Mouse (Mus musculus) cerebellum, adult 9-10 months (tissue): Measurements from ENCODE around the gene Gm5941.
"Not testable (repeated sequence)": the region's sequence is repeated elsewhere in the genome, so short reads cannot be mapped to it uniquely, and the experiment has no call there.

Source experiments
- DNase-seq: peaks from one replicate; pipeline ENCODE4 v3.0.0; 2022

Gm5941 gene

GRCm38 (mm10) chrX:92489649-92490048, at the start of gene Gm5941:
Gene Gm5941 (plus strand): TSS chrX:92489949.
- not testable (repeated sequence) for DNase-seq

GRCm38 (mm10) chrX:92460496-92460895, 29.3 kb upstream of the Gm5941 start:
- DNase-seq, result peak; percentile 3

DNA sequence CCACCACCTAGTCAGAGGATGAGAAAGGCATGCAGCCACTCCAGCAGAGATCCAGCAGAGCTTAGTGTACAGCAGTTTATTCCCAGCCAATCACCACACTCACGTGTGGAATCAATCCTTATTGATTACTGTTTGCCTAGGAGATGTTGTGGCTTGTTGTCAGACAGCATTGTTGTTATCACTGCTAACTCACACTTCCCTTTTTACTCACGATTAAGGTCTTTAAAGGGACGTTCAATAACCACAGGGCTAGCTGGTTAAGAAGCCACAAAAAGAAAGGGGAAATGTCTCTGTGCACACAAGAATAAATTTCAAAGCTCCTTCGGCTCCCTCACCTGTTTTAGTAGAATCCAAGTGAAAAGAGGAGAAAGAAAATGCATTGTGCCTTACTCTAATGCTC, 25.0 kb upstream of the Gm5941 start:
- DNase-seq, result no peak

GRCm38 (mm10) chrX:92498254-92498653, 8.5 kb downstream of the Gm5941 start:
- DNase-seq, result no peak

DNA sequence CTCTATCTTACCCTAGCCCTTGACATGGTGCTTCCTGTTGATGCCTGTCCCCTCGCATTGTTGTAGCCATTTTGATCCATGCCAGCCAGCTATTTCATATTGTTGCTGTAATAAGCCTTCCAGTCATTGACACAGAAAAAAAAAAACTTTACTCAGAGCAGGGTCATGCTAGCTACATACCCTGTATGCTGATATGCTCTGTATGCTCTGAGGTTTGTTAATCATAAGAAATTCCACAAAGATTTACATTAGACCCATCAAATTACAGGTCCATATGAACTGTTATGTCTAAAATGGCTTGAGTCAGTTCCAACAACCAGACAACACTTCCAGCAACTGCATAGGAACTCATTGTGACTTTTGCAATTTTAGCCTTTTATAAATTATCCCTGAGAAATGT, 38.1 kb downstream of the Gm5941 start:
- DNase-seq, result no peak
